Mouse (Mus musculus) MEL (cell line): ENCODE measurements around the gene Rimklb.

Experiments used
- CTCF ChIP-seq, 3 experiments: IDR thresholded peaks in 2 of 3; conservative IDR thresholded peaks in 1 of 3; 2 replicates each; pipeline ENCODE4 v1.5.1; 2011 to 2012; ENCODE audit warnings: low read length in 3 of 3, low read depth in 2 of 3, mild to moderate bottlenecking in 2 of 3, improper control_type of control experiment in 1 of 3, inconsistent platforms in 1 of 3, mixed read lengths in 1 of 3, moderate library complexity in 1 of 3; ENCODE audit not compliant: control insufficient read depth in 1 of 3, insufficient read depth in 1 of 3, poor library complexity in 1 of 3, severe bottlenecking in 1 of 3
- E2F4 ChIP-seq: IDR thresholded peaks from 2 replicates; pipeline ENCODE4 v1.6.1; 2011; ENCODE audit warnings: low read depth, low read length, improper control_type of control experiment, borderline replicate concordance
- EP300 ChIP-seq, 2 experiments: IDR thresholded peaks; 2 replicates each; pipeline ENCODE4 v1.6.1; 2011; ENCODE audit warnings: improper control_type of control experiment in 2 of 2, low read length in 2 of 2, low read depth in 1 of 2, mild to moderate bottlenecking in 1 of 2
- GATA1 ChIP-seq: IDR thresholded peaks from 2 replicates; pipeline ENCODE4 v1.6.1; 2011; ENCODE audit warnings: low read depth, low read length, improper control_type of control experiment
- MAFK ChIP-seq: IDR thresholded peaks from 2 replicates; pipeline ENCODE4 v1.6.1; 2011; ENCODE audit warnings: low read depth, mild to moderate bottlenecking, low read length, improper control_type of control experiment, borderline replicate concordance
- MAZ ChIP-seq: IDR thresholded peaks from 2 replicates; pipeline ENCODE4 v1.6.1; 2012; ENCODE audit warnings: low read depth, mild to moderate bottlenecking, inconsistent platforms, low read length, improper control_type of control experiment
- MXI1 ChIP-seq: IDR thresholded peaks from 2 replicates; pipeline ENCODE4 v1.6.1; 2011; ENCODE audit warnings: mild to moderate bottlenecking, low read depth, low read length, improper control_type of control experiment
- POLR2A ChIP-seq, 2 experiments: IDR thresholded peaks; 2 replicates each; pipeline ENCODE4 v1.6.1; 2011 to 2012; ENCODE audit warnings: low read length in 2 of 2, mild to moderate bottlenecking in 2 of 2, control low read depth in 1 of 2, improper control_type of control experiment in 1 of 2, low read depth in 1 of 2, moderate library complexity in 1 of 2; ENCODE audit not compliant: control insufficient read depth in 1 of 2, insufficient read depth in 1 of 2, poor library complexity in 1 of 2
- POLR2AphosphoS5 ChIP-seq: IDR thresholded peaks from 2 replicates; pipeline ENCODE4 v1.6.1; 2012; ENCODE audit warnings: low read depth, borderline replicate concordance, mild to moderate bottlenecking, inconsistent platforms, low read length, moderate library complexity, mixed read lengths
- SMC3 ChIP-seq: IDR thresholded peaks from 2 replicates; pipeline ENCODE4 v1.6.1; 2011; ENCODE audit warnings: low read depth, low read length, improper control_type of control experiment

- TF ChIP-seq MAZ (no peak), CTCF (IDR thresholded peaks at IDR 0.05 in 2 of 3, conservative IDR thresholded peaks at IDR 0.05 in 1 of 3; ENCODE audit: control insufficient read depth in 1 of 3, insufficient read depth in 1 of 3, low read depth in 2 of 3, low read length in 3 of 3, poor library complexity in 1 of 3, severe bottlenecking in 1 of 3) (no peak), POLR2A (IDR thresholded peaks at IDR 0.05; ENCODE audit: control insufficient read depth in 1 of 2, insufficient read depth in 1 of 2, low read depth in 1 of 2, low read length in 2 of 2, poor library complexity in 1 of 2) (no peak), EP300 (IDR thresholded peaks at IDR 0.05; ENCODE audit: low read depth in 1 of 2, low read length in 2 of 2) (no peak), MAFK (no peak), MXI1 (no peak), SMC3 (no peak), POLR2AphosphoS5 (no peak), GATA1 (no peak), E2F4 (no peak)
These were observed 6.5 kb upstream of the Rimklb start for GRCm38 (mm10) chr6:122505041-122505440.
